Mouse (Mus musculus): ENCODE data around the gene Ppp2r3a. TPM values are rescaled to one million over a fixed set of nuclear protein-coding genes. Genes with fewer than 3 reads are reported as not detected.

The Ppp2r3a gene
- polyA plus RNA-seq, 1 experiment: 0.67 TPM

GRCm38 (mm10) chr9:101073041-101073986, 178.3 kb downstream of the Ppp2r3a start:
- no peaks in the 10 kb centered on the region for H3K36me3 ChIP-seq (ENCODE audit: control insufficient read depth, insufficient read depth, low read length)
- H3K4me1 ChIP-seq (ENCODE audit: control insufficient read depth, insufficient read depth, insufficient read length, low read length): peaks cover 1% of the 10 kb centered on the region; the same call in 1 of the 2 replicates
- no peaks in the 10 kb centered on the region for H3K27me3 ChIP-seq (ENCODE audit: control insufficient read depth, insufficient read depth, low read length)
- TF ChIP-seq CTCF (IDR thresholded peaks at IDR 0.05; ENCODE audit: extremely low read depth, insufficient read length, insufficient replicate concordance, low read depth, low read length) (no peak), POLR2A (IDR thresholded peaks at IDR 0.05; ENCODE audit: low read depth, low read length) (peak; percentile 65)
- H3K27ac ChIP-seq (ENCODE audit: insufficient read depth, low read depth, low read length): peak overlapping the region; percentile 77
- 1% methylated on average over 65 of the region's 65 CpGs for WGBS
- H3K4me3 ChIP-seq (ENCODE audit: low read depth, low read length): peak overlapping the region; percentile 92

GRCm38 (mm10) chr9:101072506-101072905, 179.1 kb downstream of the Ppp2r3a start:
- Histone ChIP-seq H3K4me1 (ENCODE audit: control insufficient read depth, insufficient read depth, insufficient read length, low read length) (no peaks in the 10 kb centered on the region), H3K27me3 (ENCODE audit: control insufficient read depth, insufficient read depth, low read length) (no peaks in the 10 kb centered on the region), H3K36me3 (ENCODE audit: control insufficient read depth, insufficient read depth, low read length) (no peaks in the 10 kb centered on the region), H3K4me3 (ENCODE audit: low read depth, low read length) (no peak overlapping the region), H3K27ac (ENCODE audit: insufficient read depth, low read depth, low read length) (no peak overlapping the region)
- TF ChIP-seq CTCF (IDR thresholded peaks at IDR 0.05; ENCODE audit: extremely low read depth, insufficient read length, insufficient replicate concordance, low read depth, low read length): no peak
- no peak for TF ChIP-seq POLR2A (IDR thresholded peaks at IDR 0.05; ENCODE audit: low read depth, low read length)
- 41% methylated on average over 5 of the region's 5 CpGs for WGBS

- no peaks in the 10 kb centered on the region for H3K36me3 ChIP-seq (ENCODE audit: control insufficient read depth, insufficient read depth, low read length)
- no peaks in the 10 kb centered on the region for H3K4me1 ChIP-seq (ENCODE audit: control insufficient read depth, insufficient read depth, insufficient read length, low read length)
- over 99% methylated on average over 3 of the region's 3 CpGs for WGBS
- no peak overlapping the region for H3K27ac ChIP-seq (ENCODE audit: insufficient read depth, low read depth, low read length)
- no peaks in the 10 kb centered on the region for H3K27me3 ChIP-seq (ENCODE audit: control insufficient read depth, insufficient read depth, low read length)
- TF ChIP-seq CTCF (IDR thresholded peaks at IDR 0.05; ENCODE audit: extremely low read depth, insufficient read length, insufficient replicate concordance, low read depth, low read length): no peak
- no peak for TF ChIP-seq POLR2A (IDR thresholded peaks at IDR 0.05; ENCODE audit: low read depth, low read length)
- no peak overlapping the region for H3K4me3 ChIP-seq (ENCODE audit: low read depth, low read length)
These were observed 181.8 kb downstream of the Ppp2r3a start for GRCm38 (mm10) chr9:101069781-101070180.

- H3K27me3 ChIP-seq (ENCODE audit: control insufficient read depth, insufficient read depth, low read length): no peaks in the 10 kb centered on the region
- no peaks in the 10 kb centered on the region for H3K4me1 ChIP-seq (ENCODE audit: control insufficient read depth, insufficient read depth, insufficient read length, low read length)
- H3K27ac ChIP-seq (ENCODE audit: insufficient read depth, low read depth, low read length): no peak overlapping the region
- 92% methylated on average over 3 of the region's 3 CpGs for WGBS
- H3K4me3 ChIP-seq (ENCODE audit: low read depth, low read length): no peak overlapping the region
- no peaks in the 10 kb centered on the region for H3K36me3 ChIP-seq (ENCODE audit: control insufficient read depth, insufficient read depth, low read length)
- no peak for TF ChIP-seq CTCF (IDR thresholded peaks at IDR 0.05; ENCODE audit: extremely low read depth, insufficient read length, insufficient replicate concordance, low read depth, low read length)
- TF ChIP-seq POLR2A (IDR thresholded peaks at IDR 0.05; ENCODE audit: low read depth, low read length): no peak
These were observed 186.5 kb downstream of the Ppp2r3a start for GRCm38 (mm10) chr9:101065076-101065602.

- Histone ChIP-seq H3K27ac (ENCODE audit: insufficient read depth, low read depth, low read length) (no peak overlapping the region), H3K36me3 (ENCODE audit: control insufficient read depth, insufficient read depth, low read length) (no peaks in the 10 kb centered on the region), H3K4me1 (ENCODE audit: control insufficient read depth, insufficient read depth, insufficient read length, low read length) (no peaks in the 10 kb centered on the region), H3K27me3 (ENCODE audit: control insufficient read depth, insufficient read depth, low read length) (no peaks in the 10 kb centered on the region), H3K4me3 (ENCODE audit: low read depth, low read length) (no peak overlapping the region)
- TF ChIP-seq CTCF (IDR thresholded peaks at IDR 0.05; ENCODE audit: extremely low read depth, insufficient read length, insufficient replicate concordance, low read depth, low read length) (no peak), POLR2A (IDR thresholded peaks at IDR 0.05; ENCODE audit: low read depth, low read length) (no peak)
- WGBS: 82% methylated on average over 6 of the region's 6 CpGs
These were observed 189.3 kb downstream of the Ppp2r3a start for GRCm38 (mm10) chr9:101062253-101062780.

- H3K27ac ChIP-seq (ENCODE audit: insufficient read depth, low read depth, low read length): no peak overlapping the region
- WGBS: 74% methylated on average over 11 of the region's 11 CpGs
- no peaks in the 10 kb centered on the region for H3K36me3 ChIP-seq (ENCODE audit: control insufficient read depth, insufficient read depth, low read length)
- TF ChIP-seq CTCF (IDR thresholded peaks at IDR 0.05; ENCODE audit: extremely low read depth, insufficient read length, insufficient replicate concordance, low read depth, low read length): no peak
- TF ChIP-seq POLR2A (IDR thresholded peaks at IDR 0.05; ENCODE audit: low read depth, low read length): no peak
- H3K27me3 ChIP-seq (ENCODE audit: control insufficient read depth, insufficient read depth, low read length): no peaks in the 10 kb centered on the region
- no peaks in the 10 kb centered on the region for H3K4me1 ChIP-seq (ENCODE audit: control insufficient read depth, insufficient read depth, insufficient read length, low read length)
- no peak overlapping the region for H3K4me3 ChIP-seq (ENCODE audit: low read depth, low read length)
These were observed 190.6 kb downstream of the Ppp2r3a start for GRCm38 (mm10) chr9:101061035-101061434.

- TF ChIP-seq POLR2A (IDR thresholded peaks at IDR 0.05; ENCODE audit: low read depth, low read length) (no peak), CTCF (IDR thresholded peaks at IDR 0.05; ENCODE audit: extremely low read depth, insufficient read length, insufficient replicate concordance, low read depth, low read length) (no peak)
- Histone ChIP-seq H3K27me3 (ENCODE audit: control insufficient read depth, insufficient read depth, low read length) (no peaks in the 10 kb centered on the region), H3K4me1 (ENCODE audit: control insufficient read depth, insufficient read depth, insufficient read length, low read length) (peaks cover 7% of the 10 kb centered on the region), H3K27ac (ENCODE audit: insufficient read depth, low read depth, low read length) (peak overlapping the region; percentile 12; the same call in 1 of the 2 replicates), H3K4me3 (ENCODE audit: low read depth, low read length) (no peak overlapping the region), H3K36me3 (ENCODE audit: control insufficient read depth, insufficient read depth, low read length) (no peaks in the 10 kb centered on the region)
- WGBS: 78% methylated on average over 4 of the region's 4 CpGs
These were observed 194.4 kb downstream of the Ppp2r3a start for GRCm38 (mm10) chr9:101057156-101057555.

Other genes with a start within 250 kb of the Ppp2r3a start
- gene Pccb, start 216.9 kb downstream of the Ppp2r3a start, polyA plus RNA-seq (2012; rRNA removed): 41.9 and 60.1 TPM in 2 replicates
- gene Msl2, start 177.7 kb downstream of the Ppp2r3a start, polyA plus RNA-seq (2012; rRNA removed): 14.2 and 24.4 TPM in 2 replicates